24 mouse cellular contexts compared by ENCODE assay signal in genomic region chr2:153828704-153829103, GRCm38 (mm10). TPM values are rescaled to one million over a fixed set of nuclear protein-coding genes. Genes with fewer than 3 reads are reported as not detected.
"Had no signal": no experiment of that assay in that cellular context is flagged by ENCODE, and none has a peak within 500 bp of the region (broad histone marks: within the 10 kb centered on the region; RNA-seq: fewer than 3 reads in every experiment).

No protein-coding gene starts in this region.

- H3K4me2 ChIP-seq: neural tube, embryonic 13.5 days; neural tube, embryonic 15.5 days; stomach, embryonic 15.5 days had no signal

- H3K4me1 ChIP-seq: neural tube, embryonic 15.5 days; stomach, embryonic 15.5 days had no signal

- H3K9ac ChIP-seq: neural tube, embryonic 13.5 days; neural tube, embryonic 15.5 days; stomach, embryonic 15.5 days had no signal

- H3K9me3 ChIP-seq: neural tube, embryonic 13.5 days; neural tube, embryonic 15.5 days; stomach, embryonic 15.5 days had no signal

- H3K4me3 ChIP-seq: neural tube, embryonic 13.5 days; neural tube, embryonic 15.5 days; stomach, embryonic 15.5 days had no signal

- H3K27me3 ChIP-seq: neural tube, embryonic 13.5 days; neural tube, embryonic 15.5 days; stomach, embryonic 15.5 days had no signal

- DNase-seq: retina, postnatal 1 day; right cerebral cortex, adult 18-20 months; right cerebral cortex, postnatal 14 days; right cerebral cortex, postnatal 25 days; right cerebral cortex, postnatal 4 days; spleen, adult 18-20 months; thymus, adult 18-20 months; thymus, adult 2 months; thymus, postnatal 14 days; thymus, postnatal 25 days; thymus, postnatal 36 days; thymus, postnatal 4 days had no signal

- H3K27ac ChIP-seq: neural tube, embryonic 13.5 days; neural tube, embryonic 15.5 days; stomach, embryonic 15.5 days; stomach, postnatal 0 days had no signal

- H3K36me3 ChIP-seq: neural tube, embryonic 13.5 days; neural tube, embryonic 15.5 days; stomach, embryonic 15.5 days had no signal

RNA-seq across cellular contexts. Expression of gene Sun5, which starts 42.2 kb away (rescaled TPM):
- total RNA-seq: neutrophil, adult 5-6 weeks had no signal
- polyA plus RNA-seq: neural tube, embryonic 13.5 days; neural tube, embryonic 14.5 days; neural tube, embryonic 15.5 days; small intestine, adult 2 months; spleen, adult 2 months; stomach, embryonic 14.5 days; stomach, embryonic 15.5 days; stomach, embryonic 16.5 days; stomach, postnatal 0 days; thymus, adult 2 months; thymus, postnatal 0 days; urinary bladder, adult 2 months had no signal

RNA-seq across cellular contexts. Expression of gene Bpifb2, which starts 46.1 kb away (rescaled TPM):
- total RNA-seq: neutrophil, adult 5-6 weeks had no signal
- polyA plus RNA-seq: neural tube, embryonic 13.5 days; neural tube, embryonic 14.5 days; neural tube, embryonic 15.5 days; small intestine, adult 2 months; stomach, embryonic 14.5 days; stomach, embryonic 15.5 days; stomach, embryonic 16.5 days; stomach, postnatal 0 days; urinary bladder, adult 2 months had no signal

RNA-seq across cellular contexts. Expression of gene Efcab8, which starts 49.0 kb away (rescaled TPM):
- polyA plus RNA-seq: neural tube, embryonic 13.5 days; neural tube, embryonic 14.5 days; neural tube, embryonic 15.5 days had no signal
